In the genomic region with DNA sequence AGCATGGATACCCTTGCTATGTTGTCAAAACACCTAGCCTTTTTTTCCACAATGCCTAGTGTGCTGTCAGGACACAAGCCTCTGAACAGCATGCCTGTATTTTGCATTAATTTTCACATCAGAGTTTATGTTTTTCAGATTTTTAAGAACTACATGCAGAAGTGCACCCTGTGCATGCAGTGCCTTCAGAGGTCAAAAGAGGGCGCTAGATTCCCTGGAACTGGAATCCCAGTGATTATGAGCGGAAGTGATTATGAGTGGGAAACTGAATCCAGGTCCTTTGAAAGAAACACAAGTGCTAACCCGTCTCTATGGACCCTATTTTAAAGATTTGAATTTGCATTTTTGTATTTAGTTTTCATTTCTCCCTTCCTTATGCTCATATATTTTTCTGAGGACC, we compare ENCODE assay signal across 9 mouse cellular contexts. TPM values are rescaled to one million over a fixed set of nuclear protein-coding genes. Genes with fewer than 3 reads are reported as not detected.
DNase-seq lines count a peak whose midpoint lies in the region; ATAC-seq and TF ChIP-seq lines count a peak whose summit lies in the region.
"Had no signal": no experiment of that assay in that cellular context is flagged by ENCODE, and none has a peak within 500 bp of the region (broad histone marks: within the 10 kb centered on the region; RNA-seq: fewer than 3 reads in every experiment).

No protein-coding gene starts in this region.

- H3K27me3 ChIP-seq in heart, adult 2 months (ENCODE audit: control insufficient read depth, insufficient read depth, low read length), result no peaks in the 10 kb centered on the region
- no peaks in the 10 kb centered on the region for H3K27me3 ChIP-seq in heart, embryonic 12.5 days (replicated peaks)
- H3K27me3 ChIP-seq: embryonic facial prominence, embryonic 12.5 days had no signal

- no peak for TF ChIP-seq EP300 in heart, adult 2 months (IDR thresholded peaks at IDR 0.05; ENCODE audit: insufficient read depth, low read depth, low read length)

- no peaks in the 10 kb centered on the region for H3K9me3 ChIP-seq in heart, embryonic 12.5 days (replicated peaks)
- H3K9me3 ChIP-seq: embryonic facial prominence, embryonic 12.5 days had no signal

- no peak for ATAC-seq in heart, embryonic 12.5 days (ENCODE audit: insufficient number of reproducible peaks, low FRiP score)

- no peaks in the 10 kb centered on the region for H3K79me2 ChIP-seq in heart, adult 2 months (replicated peaks; ENCODE audit: control insufficient read depth, insufficient read depth, low read length)

- DNase-seq in heart, adult 2 months, result peak in 1 of 2 experiments; percentile 30
- DNase-seq in right cerebral cortex, postnatal 10 days (ENCODE audit: low spot score in 2 of 2), result peak; percentile 16 to 19
- DNase-seq in right cerebral cortex, adult 2 months (ENCODE audit: low spot score in 2 of 2), result no peak
- peak; percentile 12 for DNase-seq in adrenal gland, postnatal 25 days
- peak; percentile 9 for DNase-seq in kidney, postnatal 14 days
- peak; percentile 12 for DNase-seq in thymus, postnatal 0 days (ENCODE audit: low spot score)
- DNase-seq in frontal cortex, postnatal 25 days (ENCODE audit: low spot score in 2 of 2), result no peak

- no peak overlapping the region for H3K9ac ChIP-seq in heart, adult 2 months (ENCODE audit: low read depth, low read length)
- H3K9ac ChIP-seq in heart, embryonic 12.5 days, result no peak overlapping the region
- H3K9ac ChIP-seq: embryonic facial prominence, embryonic 12.5 days had no signal

- intact Hi-C loops in heart, adult 2 months (cut with DNase I), result no loop called here

- H3K4me2 ChIP-seq in heart, embryonic 12.5 days, result no peak overlapping the region
- H3K4me2 ChIP-seq: embryonic facial prominence, embryonic 12.5 days had no signal

- no peaks in the 10 kb centered on the region for H3K36me3 ChIP-seq in heart, adult 2 months (ENCODE audit: control insufficient read depth, insufficient read depth, low read length)
- no peaks in the 10 kb centered on the region for H3K36me3 ChIP-seq in heart, embryonic 12.5 days
- H3K36me3 ChIP-seq: embryonic facial prominence, embryonic 12.5 days had no signal

- no peak overlapping the region for H3K27ac ChIP-seq in heart, adult 2 months
- no peak overlapping the region for H3K27ac ChIP-seq in heart, embryonic 12.5 days (ENCODE audit: poor library complexity, severe bottlenecking)
- H3K27ac ChIP-seq: embryonic facial prominence, embryonic 12.5 days had no signal

- peak; percentile 72 for TF ChIP-seq CTCF in heart, adult 2 months (IDR thresholded peaks at IDR 0.05)

- 39% methylated on average over 3 of the region's 3 CpGs for WGBS in heart, adult 2 months
- 31% methylated on average over 3 of the region's 3 CpGs for WGBS in heart, embryonic 12.5 days

- H3K4me3 ChIP-seq in heart, adult 2 months, result no peak overlapping the region
- H3K4me3 ChIP-seq in heart, embryonic 12.5 days, result no peak overlapping the region
- H3K4me3 ChIP-seq: embryonic facial prominence, embryonic 12.5 days had no signal

- no peaks in the 10 kb centered on the region for H3K4me1 ChIP-seq in heart, adult 2 months (ENCODE audit: control insufficient read depth, insufficient read depth, low read length)
- H3K4me1 ChIP-seq in heart, embryonic 12.5 days (replicated peaks), result no peaks in the 10 kb centered on the region
- H3K4me1 ChIP-seq: embryonic facial prominence, embryonic 12.5 days had no signal

- no peak for TF ChIP-seq POLR2A in heart, adult 2 months (IDR thresholded peaks at IDR 0.05; ENCODE audit: insufficient read depth, low read depth, low read length)

RNA-seq across cellular contexts. Expression of gene Rap2c, which starts 58.9 kb away (rescaled TPM):
- 10 to 100 TPM; 19.4 to 22.2 TPM for total RNA-seq in heart, adult 2 months (2021)
- 4.6 and 10.1 TPM in 2 replicates for polyA plus RNA-seq in heart, adult 2 months (2012; rRNA removed)
- polyA plus RNA-seq in heart, embryonic 12.5 days (2016; fragmentation: Nextera tagmentation; extraction: Ambion mirVana), result 29.7 and 30.2 TPM in 2 replicates
- 27.4 and 29.5 TPM in 2 replicates for total RNA-seq in adrenal gland, postnatal 25 days (2021)
- 38.3 and 40.4 TPM in 2 replicates for polyA plus RNA-seq in thymus, postnatal 0 days (2015; fragmentation: Nextera tagmentation; extraction: Ambion mirVana)

Comparison
In these comparisons a context has a peak if more than half of its experiments do, and no peak if none do; other contexts are left out.
1. DNase-seq: peak in right cerebral cortex, postnatal 10 days (2 of 2), adrenal gland, postnatal 25 days (single experiment), kidney, postnatal 14 days (single experiment) and thymus, postnatal 0 days (single experiment); none in right cerebral cortex, adult 2 months (0 of 2) and frontal cortex, postnatal 25 days (0 of 2).